Mouse (Mus musculus) kidney, adult 2 months (tissue): ENCODE measurements around the gene Ppp4r3a. TPM values are rescaled to one million over a fixed set of nuclear protein-coding genes. Genes with fewer than 3 reads are reported as not detected.

Experiments
- DNase-seq: peaks from one replicate; pipeline ENCODE4 v3.0.0; 2021
- H3K27ac ChIP-seq: fragments of 200-500 bp; 2 replicates; pipeline ENCODE4 v1.5.1; 2012; ENCODE audit warnings: low read depth, low read length, control low read depth, inconsistent platforms; ENCODE audit not compliant: insufficient read depth
- H3K27me3 ChIP-seq: fragments of 200-500 bp; replicated peaks from 2 replicates; pipeline ENCODE4 v1.6.1; 2012; ENCODE audit warnings: mild to moderate bottlenecking, moderate library complexity, low read length, inconsistent platforms; ENCODE audit not compliant: control insufficient read depth, insufficient read depth
- H3K36me3 ChIP-seq: fragments of 200-500 bp; 2 replicates; pipeline ENCODE4 v1.6.1; 2012; ENCODE audit warnings: mild to moderate bottlenecking, moderate library complexity, low read length, inconsistent platforms; ENCODE audit not compliant: control insufficient read depth, insufficient read depth
- H3K4me1 ChIP-seq: fragments of 200-500 bp; 2 replicates; pipeline ENCODE4 v1.6.1; 2011; ENCODE audit warnings: low read length; ENCODE audit not compliant: control insufficient read depth, insufficient read depth
- H3K4me3 ChIP-seq: fragments of 200-500 bp; 2 replicates; pipeline ENCODE4 v1.5.1; 2011; ENCODE audit warnings: mild to moderate bottlenecking, low read depth, low read length, control low read depth; ENCODE audit not compliant: insufficient read depth
- CTCF ChIP-seq: fragments of 200-500 bp; conservative IDR thresholded peaks from 2 replicates; pipeline ENCODE4 v1.5.1; 2011; ENCODE audit warnings: low read depth, mild to moderate bottlenecking, control low read depth, low read length, moderate library complexity, mixed read lengths; ENCODE audit not compliant: insufficient read depth, insufficient read length
- POLR2A ChIP-seq: fragments of 200-500 bp; IDR thresholded peaks from one replicate; pipeline ENCODE4 v1.6.1; 2011; ENCODE audit warnings: low read depth, low read length, control low read depth
- WGBS: fragments of 180-500 bp; shearing (Covaris S2); methylation state at CpG from one replicate; pipeline ENCODE4 v1.1.7; 2018; 5-methylcytosine and 5-hydroxymethylcytosine counted together
- polyA plus RNA-seq: library from polyadenylated mRNA; depleted of rRNA; stranded (reverse); fragments of >200 nt; gene quantifications from 2 replicates; pipeline ENCODE4 v1.2.3, GENCODE M21; 2012

Gene Ppp4r3a
- polyA plus RNA-seq, 1 experiment = 10.4 TPM

GRCm38 (mm10) chr12:101027451-101028246 is 55.9 kb downstream of the Ppp4r3a start:
- Histone ChIP-seq H3K27ac (no peak overlapping the region), H3K4me3 (peak overlapping the region; percentile 65), H3K4me1 (no peaks in the 10 kb centered on the region; the same call in 1 of the 2 replicates), H3K27me3 (no peaks in the 10 kb centered on the region), H3K36me3 (no peaks in the 10 kb centered on the region)
- TF ChIP-seq POLR2A = no peak
- no peak for TF ChIP-seq CTCF
- peak; percentile 58 for DNase-seq
- 10% methylated on average over 19 of the region's 19 CpGs for WGBS

DNA sequence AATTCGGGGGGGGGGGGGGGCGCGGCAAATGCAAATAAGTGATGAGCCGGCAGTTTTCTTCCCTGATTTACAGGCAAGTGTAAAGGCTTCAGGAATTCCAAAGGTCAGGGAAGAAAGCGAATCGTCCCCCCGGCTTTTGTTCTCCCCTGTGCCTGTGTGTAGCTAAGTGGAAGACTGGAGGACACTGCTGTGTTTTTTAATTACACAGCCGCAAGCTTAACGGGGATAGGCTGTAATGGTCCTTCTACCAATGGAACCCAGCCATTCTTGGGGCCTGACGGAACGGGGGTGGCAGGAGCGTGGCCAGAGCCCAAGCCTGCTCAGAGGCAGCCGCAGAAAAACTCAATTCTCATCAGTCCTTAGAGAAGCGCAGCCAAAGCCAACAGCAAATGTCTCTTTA is 56.6 kb downstream of the Ppp4r3a start:
- peak; percentile 67 for DNase-seq
- H3K4me3 ChIP-seq = peak overlapping the region; percentile 14; the same call in 1 of the 2 replicates
- WGBS = 21% methylated on average over 14 of the region's 14 CpGs
- no peak overlapping the region for H3K27ac ChIP-seq
- H3K4me1 ChIP-seq = no peaks in the 10 kb centered on the region; the same call in 1 of the 2 replicates
- no peak for TF ChIP-seq POLR2A
- no peak for TF ChIP-seq CTCF
- H3K27me3 ChIP-seq = no peaks in the 10 kb centered on the region
- H3K36me3 ChIP-seq = no peaks in the 10 kb centered on the region

GRCm38 (mm10) chr12:101026518-101026917 is 57.0 kb downstream of the Ppp4r3a start:
- Histone ChIP-seq H3K27me3 (no peaks in the 10 kb centered on the region), H3K27ac (no peak overlapping the region), H3K4me1 (no peaks in the 10 kb centered on the region; the same call in 1 of the 2 replicates), H3K4me3 (no peak overlapping the region), H3K36me3 (no peaks in the 10 kb centered on the region)
- TF ChIP-seq POLR2A (no peak), CTCF (no peak)
- WGBS = 40% methylated on average over 7 of the region's 7 CpGs
- peak; percentile 44 for DNase-seq

DNA sequence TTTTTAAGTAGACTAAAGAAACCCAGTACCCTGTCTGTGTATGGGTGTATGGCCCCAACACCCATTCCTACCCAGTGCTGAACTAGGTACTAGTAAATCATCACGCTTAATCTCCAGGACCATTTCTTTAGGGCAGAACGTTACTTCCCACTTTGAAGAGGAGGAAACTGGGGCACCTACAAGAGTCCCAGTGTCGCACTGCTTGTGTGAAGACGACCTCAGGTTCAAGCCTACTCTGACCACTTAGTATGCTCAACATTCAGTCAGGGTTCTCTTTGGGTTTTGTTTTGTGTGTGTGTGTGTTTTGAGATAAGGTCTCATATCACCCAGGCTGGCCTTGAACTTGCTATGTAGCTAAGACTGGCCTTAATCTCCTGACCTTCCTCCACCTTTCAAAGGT is 57.5 kb downstream of the Ppp4r3a start:
- Histone ChIP-seq H3K36me3 (no peaks in the 10 kb centered on the region), H3K27ac (no peak overlapping the region), H3K27me3 (no peaks in the 10 kb centered on the region), H3K4me1 (no peaks in the 10 kb centered on the region; the same call in 1 of the 2 replicates), H3K4me3 (no peak overlapping the region)
- DNase-seq = no peak
- TF ChIP-seq CTCF (no peak), POLR2A (no peak)
- 91% methylated on average over 4 of the region's 4 CpGs for WGBS

- WGBS = 74% methylated on average over 7 of the region's 7 CpGs
- no peak overlapping the region for H3K4me3 ChIP-seq
- no peaks in the 10 kb centered on the region for H3K27me3 ChIP-seq
- no peak overlapping the region for H3K27ac ChIP-seq
- no peak for DNase-seq
- TF ChIP-seq CTCF (no peak), POLR2A (no peak)
- H3K4me1 ChIP-seq = no peaks in the 10 kb centered on the region; the same call in 1 of the 2 replicates
- H3K36me3 ChIP-seq = no peaks in the 10 kb centered on the region
These were observed 58.1 kb downstream of the Ppp4r3a start for GRCm38 (mm10) chr12:101025379-101025778.

DNA sequence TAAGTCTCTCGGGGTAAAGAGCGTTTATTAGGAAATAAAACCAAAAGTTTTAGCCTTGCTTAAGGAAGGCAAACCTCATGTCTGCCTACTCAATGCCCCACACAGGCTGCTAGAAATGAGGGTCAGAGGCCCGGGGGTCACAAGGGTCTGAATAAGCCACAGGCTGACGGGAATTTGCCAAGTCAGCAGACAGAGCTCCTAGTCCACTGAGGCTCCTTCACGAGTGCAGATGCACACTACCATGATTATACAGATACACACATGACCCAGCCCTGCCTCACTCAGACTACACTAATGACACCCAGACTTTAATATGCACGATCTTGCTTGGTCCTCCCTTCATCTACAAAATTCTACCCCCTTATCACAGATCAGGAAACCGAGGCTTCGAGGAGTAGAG is 58.7 kb downstream of the Ppp4r3a start:
- WGBS = 56% methylated on average over 8 of the region's 8 CpGs
- H3K4me1 ChIP-seq = peaks cover 3% of the 10 kb centered on the region; the same call in 1 of the 2 replicates
- no peak for DNase-seq
- H3K36me3 ChIP-seq = no peaks in the 10 kb centered on the region
- no peak overlapping the region for H3K4me3 ChIP-seq
- no peak overlapping the region for H3K27ac ChIP-seq
- H3K27me3 ChIP-seq = no peaks in the 10 kb centered on the region
- TF ChIP-seq POLR2A (no peak), CTCF (no peak)

GRCm38 (mm10) chr12:101023143-101023542 is 60.4 kb downstream of the Ppp4r3a start:
- no peaks in the 10 kb centered on the region for H3K27me3 ChIP-seq
- H3K4me1 ChIP-seq = peaks cover 12% of the 10 kb centered on the region; the same call in 1 of the 2 replicates
- no peak for DNase-seq
- no peak overlapping the region for H3K4me3 ChIP-seq
- H3K27ac ChIP-seq = no peak overlapping the region
- 86% methylated on average over 11 of the region's 11 CpGs for WGBS
- no peaks in the 10 kb centered on the region for H3K36me3 ChIP-seq
- TF ChIP-seq CTCF (no peak), POLR2A (no peak)
